Mouse (Mus musculus): Measurements from ENCODE around the gene Gm12166. TPM values are rescaled to one million over a fixed set of nuclear protein-coding genes. Genes with fewer than 3 reads are reported as not detected.

Gm12166 gene
- polyA plus RNA-seq, 1 experiment from 2014 or later = 4.1 TPM

DNA sequence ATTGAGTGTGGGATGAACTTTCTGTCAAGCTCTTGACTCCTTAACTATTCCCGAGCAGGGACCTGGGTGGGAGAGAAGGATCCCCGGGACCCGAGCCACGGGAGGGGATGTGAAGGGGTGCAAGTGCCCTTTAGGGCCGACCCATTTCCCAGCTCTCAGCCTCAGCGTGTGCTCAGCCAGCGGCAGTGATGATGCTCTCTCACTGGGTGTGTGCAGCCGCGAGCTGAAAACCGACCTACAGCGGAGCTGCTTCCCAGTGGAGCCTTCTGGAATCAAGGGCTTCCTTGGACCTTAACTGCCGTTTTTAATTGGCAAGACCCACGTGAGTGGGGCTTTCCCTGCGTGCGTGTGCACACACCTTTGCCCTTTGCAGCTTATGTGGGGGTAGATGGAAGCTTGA is 13.2 kb downstream of the Gm12166 start:
- Histone ChIP-seq H3K9me3 (ENCODE audit: control insufficient read depth, low read length) (no peaks in the 10 kb centered on the region), H3K27me3 (replicated peaks; ENCODE audit: control insufficient read depth, insufficient read depth, low read length) (no peaks in the 10 kb centered on the region), H3K4me3 (ENCODE audit: low read depth, low read length) (no peak overlapping the region), H3K4me1 (ENCODE audit: control insufficient read depth, insufficient read depth, low read length) (no peaks in the 10 kb centered on the region; the same call in 1 of the 2 replicates), H3K36me3 (ENCODE audit: control insufficient read depth, insufficient read depth, low read length) (no peaks in the 10 kb centered on the region), H3K27ac (replicated peaks; ENCODE audit: low read depth, low read length) (no peak overlapping the region), H3K4me2 (ENCODE audit: low read depth, low read length) (peak overlapping the region; percentile 40; the same call in 1 of the 2 replicates), H3K9ac (ENCODE audit: low read depth, low read length) (no peak overlapping the region)
- 74% methylated on average over 14 of the region's 15 CpGs for WGBS
- DNase-seq (ENCODE audit: low spot score) = no peak
- ATAC-seq (ENCODE audit: low read depth) = no peak

DNA sequence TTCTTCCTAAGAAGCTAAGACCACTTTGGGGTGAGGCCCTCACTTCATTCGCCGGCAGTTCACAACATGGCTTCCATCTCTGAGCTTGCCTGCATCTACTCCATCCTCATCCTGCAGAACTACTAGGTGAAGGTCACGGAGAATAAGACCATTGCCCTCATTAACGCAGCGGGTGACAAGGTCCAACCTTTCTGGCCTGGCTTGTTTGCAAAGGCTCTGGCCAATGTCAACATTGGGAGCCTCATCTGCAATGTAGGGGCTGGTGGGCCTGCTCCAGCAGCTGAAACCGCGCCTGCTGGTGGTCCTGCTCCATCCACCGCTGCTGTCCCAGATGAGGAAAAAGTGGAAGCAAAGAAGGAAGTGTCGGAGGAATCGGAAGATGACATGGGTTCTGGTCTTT is 15.7 kb downstream of the Gm12166 start:
- no peak for DNase-seq (ENCODE audit: low spot score)
- 95% methylated on average over 10 of the region's 10 CpGs for WGBS
- no peak for ATAC-seq (ENCODE audit: low read depth)
- Histone ChIP-seq H3K4me1 (ENCODE audit: control insufficient read depth, insufficient read depth, low read length) (no peaks in the 10 kb centered on the region; the same call in 1 of the 2 replicates), H3K27me3 (replicated peaks; ENCODE audit: control insufficient read depth, insufficient read depth, low read length) (no peaks in the 10 kb centered on the region), H3K36me3 (ENCODE audit: control insufficient read depth, insufficient read depth, low read length) (no peaks in the 10 kb centered on the region), H3K9ac (ENCODE audit: low read depth, low read length) (no peak overlapping the region), H3K4me3 (ENCODE audit: low read depth, low read length) (no peak overlapping the region), H3K9me3 (ENCODE audit: control insufficient read depth, low read length) (no peaks in the 10 kb centered on the region), H3K27ac (replicated peaks; ENCODE audit: low read depth, low read length) (no peak overlapping the region), H3K4me2 (ENCODE audit: low read depth, low read length) (no peak overlapping the region)

DNA sequence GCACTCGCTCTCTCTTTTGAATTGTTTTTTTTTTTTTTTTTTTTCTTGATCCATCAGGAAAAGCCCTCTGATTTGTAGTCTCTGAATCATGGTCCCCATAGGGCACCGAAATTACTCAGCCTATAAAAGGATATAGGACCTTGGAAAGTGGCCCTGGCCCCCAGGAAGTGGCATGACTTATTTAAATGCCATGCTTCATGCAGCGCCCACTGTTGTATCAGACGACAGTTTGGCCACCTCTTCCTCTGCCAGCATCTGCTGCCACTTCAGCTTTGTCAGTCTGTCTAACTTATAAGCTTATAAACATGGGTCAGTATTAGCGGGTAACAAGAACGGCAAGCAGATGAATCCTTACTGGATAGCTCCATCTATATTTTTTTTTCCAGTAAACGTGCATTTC is 19.2 kb downstream of the Gm12166 start:
- H3K27me3 ChIP-seq (replicated peaks; ENCODE audit: control insufficient read depth, insufficient read depth, low read length) = no peaks in the 10 kb centered on the region
- DNase-seq (ENCODE audit: low spot score) (no peak), ATAC-seq (ENCODE audit: low read depth) (no peak)
- H3K4me1 ChIP-seq (ENCODE audit: control insufficient read depth, insufficient read depth, low read length) = peaks cover 10% of the 10 kb centered on the region
- H3K4me3 ChIP-seq (ENCODE audit: low read depth, low read length) = no peak overlapping the region
- no peak overlapping the region for H3K9ac ChIP-seq (ENCODE audit: low read depth, low read length)
- no peak overlapping the region for H3K27ac ChIP-seq (replicated peaks; ENCODE audit: low read depth, low read length)
- no peaks in the 10 kb centered on the region for H3K36me3 ChIP-seq (ENCODE audit: control insufficient read depth, insufficient read depth, low read length)
- H3K9me3 ChIP-seq (ENCODE audit: control insufficient read depth, low read length) = no peaks in the 10 kb centered on the region
- 87% methylated on average over 7 of the region's 7 CpGs for WGBS
- H3K4me2 ChIP-seq (ENCODE audit: low read depth, low read length) = no peak overlapping the region

DNA sequence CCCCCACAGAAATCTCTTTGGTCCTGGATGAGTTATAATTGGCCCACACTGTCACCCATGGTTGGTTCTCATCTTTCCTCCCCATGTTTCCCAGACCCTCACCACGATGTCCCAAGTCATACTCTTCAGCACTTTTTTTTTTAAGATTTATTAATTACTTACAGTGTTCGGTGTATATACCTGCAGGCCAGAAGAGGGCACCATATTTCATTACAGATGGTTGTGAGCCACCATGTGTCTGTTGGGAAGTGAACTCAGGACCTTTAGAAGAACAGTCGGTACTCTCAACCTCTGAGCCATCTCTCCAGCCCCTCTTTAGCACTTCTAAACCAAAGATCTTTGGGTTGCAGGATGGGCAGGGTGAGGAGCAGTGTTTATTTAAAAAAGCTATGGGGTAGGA is 20.7 kb downstream of the Gm12166 start:
- Histone ChIP-seq H3K27me3 (replicated peaks; ENCODE audit: control insufficient read depth, insufficient read depth, low read length) (no peaks in the 10 kb centered on the region), H3K9me3 (ENCODE audit: control insufficient read depth, low read length) (no peaks in the 10 kb centered on the region), H3K36me3 (ENCODE audit: control insufficient read depth, insufficient read depth, low read length) (no peaks in the 10 kb centered on the region), H3K27ac (replicated peaks; ENCODE audit: low read depth, low read length) (no peak overlapping the region), H3K4me1 (ENCODE audit: control insufficient read depth, insufficient read depth, low read length) (peaks cover 10% of the 10 kb centered on the region), H3K4me2 (ENCODE audit: low read depth, low read length) (no peak overlapping the region), H3K9ac (ENCODE audit: low read depth, low read length) (no peak overlapping the region), H3K4me3 (ENCODE audit: low read depth, low read length) (no peak overlapping the region)
- ATAC-seq (ENCODE audit: low read depth) (no peak), DNase-seq (ENCODE audit: low spot score) (no peak)
- 52% methylated on average over 3 of the region's 3 CpGs for WGBS

DNA sequence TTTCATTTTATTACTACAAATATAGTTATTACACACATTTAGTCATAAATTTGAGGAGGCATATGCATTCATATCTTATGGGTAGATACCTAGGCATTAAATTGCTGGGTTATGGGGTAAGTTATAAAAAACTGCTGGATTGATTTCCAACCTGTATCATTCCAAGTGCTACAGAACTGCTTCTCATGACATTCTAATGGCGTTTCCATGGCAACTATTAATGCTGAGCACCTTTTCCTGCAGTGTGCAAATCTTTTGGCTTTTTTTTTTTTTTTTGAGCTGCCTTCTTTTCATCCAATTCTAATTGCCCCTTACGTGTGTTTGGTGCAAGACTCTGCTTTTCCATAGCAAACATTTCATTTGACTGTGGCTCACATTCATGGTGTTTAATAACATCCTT is 22.1 kb downstream of the Gm12166 start:
- no peaks in the 10 kb centered on the region for H3K27me3 ChIP-seq (replicated peaks; ENCODE audit: control insufficient read depth, insufficient read depth, low read length)
- no peak overlapping the region for H3K4me3 ChIP-seq (ENCODE audit: low read depth, low read length)
- WGBS = 73% methylated on average over 2 of the region's 2 CpGs
- no peak for ATAC-seq (ENCODE audit: low read depth)
- no peak overlapping the region for H3K27ac ChIP-seq (replicated peaks; ENCODE audit: low read depth, low read length)
- no peaks in the 10 kb centered on the region for H3K36me3 ChIP-seq (ENCODE audit: control insufficient read depth, insufficient read depth, low read length)
- DNase-seq (ENCODE audit: low spot score) = no peak
- no peak overlapping the region for H3K4me2 ChIP-seq (ENCODE audit: low read depth, low read length)
- H3K9me3 ChIP-seq (ENCODE audit: control insufficient read depth, low read length) = no peaks in the 10 kb centered on the region
- peaks cover 10% of the 10 kb centered on the region for H3K4me1 ChIP-seq (ENCODE audit: control insufficient read depth, insufficient read depth, low read length)
- H3K9ac ChIP-seq (ENCODE audit: low read depth, low read length) = no peak overlapping the region

DNA sequence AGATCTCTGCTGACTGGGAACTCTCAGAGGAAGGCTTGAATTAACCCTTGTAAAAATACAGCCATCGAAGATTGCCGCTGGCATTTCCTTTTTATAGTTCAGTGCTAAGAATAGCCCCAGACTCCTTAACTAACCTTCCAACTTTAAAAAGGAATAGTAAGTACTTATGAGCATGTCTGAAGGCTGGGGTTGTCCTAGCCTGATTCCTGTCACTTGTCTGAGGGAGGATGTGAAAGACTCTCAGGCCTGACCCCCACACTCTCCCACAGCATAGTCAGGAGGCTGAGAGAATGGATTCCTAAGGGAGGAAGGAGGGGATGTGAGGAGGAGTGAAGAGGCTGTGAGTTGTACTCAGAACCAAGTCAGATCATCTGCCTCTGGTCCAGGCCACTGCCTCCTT is 22.6 kb downstream of the Gm12166 start:
- WGBS = 38% methylated on average over 2 of the region's 2 CpGs
- no peak for ATAC-seq (ENCODE audit: low read depth)

DNA sequence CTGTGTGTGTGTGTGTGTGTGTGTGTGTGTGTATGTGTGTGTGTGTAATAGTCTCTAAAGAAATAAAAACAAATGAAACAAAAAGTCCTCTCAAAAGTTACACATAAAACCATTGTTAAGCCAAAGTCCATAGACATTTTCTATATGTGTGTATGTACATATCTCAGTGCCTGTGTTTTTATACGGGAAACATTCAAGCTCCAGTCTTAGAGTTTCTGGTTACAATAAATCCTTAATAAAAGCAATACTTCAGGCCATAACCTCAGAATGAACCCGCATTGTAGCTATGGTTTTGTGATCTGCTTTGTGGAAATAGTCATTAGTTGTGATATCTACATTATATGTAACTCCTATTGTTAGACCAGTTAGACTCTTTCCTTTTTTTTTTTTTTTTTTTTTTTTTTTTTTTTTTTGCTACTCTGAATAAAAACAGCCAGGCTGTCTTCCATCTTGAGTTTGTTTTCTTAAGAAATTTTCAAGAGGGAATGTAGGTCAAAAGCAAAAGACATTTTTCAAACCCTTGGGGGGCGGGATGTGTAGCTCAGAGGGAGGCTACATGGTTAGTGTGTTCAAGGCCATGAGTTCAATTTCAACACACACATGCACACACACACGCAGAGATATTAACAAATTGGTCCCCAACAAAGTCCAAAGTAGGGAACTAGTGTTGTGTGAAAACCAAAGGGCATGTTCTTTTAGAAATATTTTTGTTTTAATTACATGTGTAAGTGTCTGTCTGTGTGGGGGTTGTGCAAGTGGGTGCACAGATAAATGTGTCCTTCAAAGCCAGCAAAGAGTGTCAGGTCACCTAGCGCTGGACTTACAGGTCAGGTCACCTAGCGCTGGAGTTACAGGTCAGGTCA is 23.9 kb downstream of the Gm12166 start:
- Histone ChIP-seq H3K9me3 (ENCODE audit: control insufficient read depth, low read length) (no peaks in the 10 kb centered on the region), H3K27ac (replicated peaks; ENCODE audit: low read depth, low read length) (no peak overlapping the region), H3K9ac (ENCODE audit: low read depth, low read length) (no peak overlapping the region), H3K4me3 (ENCODE audit: low read depth, low read length) (no peak overlapping the region), H3K4me2 (ENCODE audit: low read depth, low read length) (no peak overlapping the region), H3K36me3 (ENCODE audit: control insufficient read depth, insufficient read depth, low read length) (no peaks in the 10 kb centered on the region), H3K4me1 (ENCODE audit: control insufficient read depth, insufficient read depth, low read length) (peaks cover 10% of the 10 kb centered on the region), H3K27me3 (replicated peaks; ENCODE audit: control insufficient read depth, insufficient read depth, low read length) (no peaks in the 10 kb centered on the region)
- peak; percentile 39 for DNase-seq (ENCODE audit: low spot score)
- 64% methylated on average over 6 of the region's 6 CpGs for whole genome bisulfite sequencing
- ATAC-seq (ENCODE audit: low read depth) = no peak

More for the DNA sequence above, 22.6 kb downstream of the Gm12166 start:
- Histone ChIP-seq H3K27ac (replicated peaks; ENCODE audit: low read depth, low read length) (no peak overlapping the region), H3K36me3 (ENCODE audit: control insufficient read depth, insufficient read depth, low read length) (no peaks in the 10 kb centered on the region), H3K9ac (ENCODE audit: low read depth, low read length) (no peak overlapping the region), H3K9me3 (ENCODE audit: control insufficient read depth, low read length) (no peaks in the 10 kb centered on the region), H3K4me1 (ENCODE audit: control insufficient read depth, insufficient read depth, low read length) (peaks cover 10% of the 10 kb centered on the region), H3K27me3 (replicated peaks; ENCODE audit: control insufficient read depth, insufficient read depth, low read length) (no peaks in the 10 kb centered on the region), H3K4me3 (ENCODE audit: low read depth, low read length) (no peak overlapping the region), H3K4me2 (ENCODE audit: low read depth, low read length) (no peak overlapping the region)
- DNase-seq (ENCODE audit: low spot score) = no peak

DNA sequence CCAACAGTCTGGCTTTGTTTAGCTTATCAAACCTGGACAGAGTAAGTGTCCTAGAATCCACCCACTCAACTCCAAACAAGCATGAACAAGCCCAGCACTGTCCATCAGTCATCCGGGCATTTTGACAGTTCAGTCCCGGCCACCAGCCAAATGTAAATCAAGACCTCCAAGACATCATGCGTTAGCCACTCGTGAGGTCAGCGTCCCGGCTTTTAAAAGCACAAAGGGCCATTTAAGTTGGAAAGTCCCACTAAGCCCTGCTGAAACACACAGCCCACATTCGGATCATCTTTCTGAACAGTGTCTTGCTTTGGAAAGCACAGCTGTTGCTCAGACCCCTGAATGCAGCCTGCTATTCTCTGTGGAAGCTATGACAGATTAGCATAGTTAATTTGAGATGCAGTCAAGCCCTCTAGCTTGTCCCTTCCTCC is 26.1 kb downstream of the Gm12166 start:
- Histone ChIP-seq H3K36me3 (ENCODE audit: control insufficient read depth, insufficient read depth, low read length) (no peaks in the 10 kb centered on the region), H3K27ac (replicated peaks; ENCODE audit: low read depth, low read length) (no peak overlapping the region), H3K4me1 (ENCODE audit: control insufficient read depth, insufficient read depth, low read length) (peaks cover 10% of the 10 kb centered on the region), H3K27me3 (replicated peaks; ENCODE audit: control insufficient read depth, insufficient read depth, low read length) (no peaks in the 10 kb centered on the region), H3K4me3 (ENCODE audit: low read depth, low read length) (no peak overlapping the region), H3K9me3 (ENCODE audit: control insufficient read depth, low read length) (no peaks in the 10 kb centered on the region), H3K9ac (ENCODE audit: low read depth, low read length) (no peak overlapping the region), H3K4me2 (ENCODE audit: low read depth, low read length) (no peak overlapping the region)
- DNase-seq (ENCODE audit: low spot score) (peak; percentile 89), ATAC-seq (ENCODE audit: low read depth) (peak; percentile 89)
- WGBS = 30% methylated on average over 7 of the region's 7 CpGs

DNA sequence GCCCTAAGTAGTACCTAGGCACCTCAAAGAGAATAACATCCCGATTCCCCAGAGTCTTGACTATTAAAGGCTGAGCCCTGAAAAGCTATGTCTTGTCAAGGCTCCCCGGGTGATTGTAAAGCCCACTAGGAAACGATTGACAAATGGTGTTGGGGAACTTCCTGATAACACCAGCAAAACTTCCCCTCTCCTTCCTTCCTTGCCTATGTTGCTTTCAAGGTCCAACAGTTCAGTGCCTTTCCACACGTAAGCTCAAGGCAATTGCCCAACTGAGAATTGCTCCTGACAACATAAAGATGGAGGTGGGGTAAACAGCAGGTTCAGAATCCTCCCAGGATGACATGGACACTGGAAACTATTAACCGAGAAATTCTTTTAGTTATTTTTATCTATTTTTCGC is 29.1 kb downstream of the Gm12166 start:
- no peaks in the 10 kb centered on the region for H3K27me3 ChIP-seq (replicated peaks; ENCODE audit: control insufficient read depth, insufficient read depth, low read length)
- no peaks in the 10 kb centered on the region for H3K4me1 ChIP-seq (ENCODE audit: control insufficient read depth, insufficient read depth, low read length)
- H3K4me2 ChIP-seq (ENCODE audit: low read depth, low read length) = no peak overlapping the region
- H3K9me3 ChIP-seq (ENCODE audit: control insufficient read depth, low read length) = no peaks in the 10 kb centered on the region
- no peak overlapping the region for H3K4me3 ChIP-seq (ENCODE audit: low read depth, low read length)
- H3K9ac ChIP-seq (ENCODE audit: low read depth, low read length) = no peak overlapping the region
- H3K36me3 ChIP-seq (ENCODE audit: control insufficient read depth, insufficient read depth, low read length) = no peaks in the 10 kb centered on the region
- 78% methylated on average over 6 of the region's 6 CpGs for WGBS
- DNase-seq (ENCODE audit: low spot score) = no peak
- no peak overlapping the region for H3K27ac ChIP-seq (replicated peaks; ENCODE audit: low read depth, low read length)
- no peak for ATAC-seq (ENCODE audit: low read depth)

Data from embryonic facial prominence, embryonic 14.5 days (tissue).